Mouse (Mus musculus): ENCODE measurements around the gene Prnp. TPM values are rescaled to one million over a fixed set of nuclear protein-coding genes. Genes with fewer than 3 reads are reported as not detected.

Prnp gene
- total RNA-seq (2021): 10 to 100 TPM; 75.0 to 75.3 TPM
- long read RNA-seq, experiment 1, transcript Prnp-201 (3 exons, 2,184 nt): major isoform, 100 of 147 reads
- long read RNA-seq, experiment 1, partial matches to known transcripts: 40 of 147 reads
- long read RNA-seq, experiment 1, other reads (novel, unspliced or antisense): 7 of 147 reads
- long read RNA-seq, experiment 2, transcript Prnp-201 (3 exons, 2,184 nt): major isoform, 62 of 79 reads
- long read RNA-seq, experiment 2, partial matches to known transcripts: 16 of 79 reads
- long read RNA-seq, experiment 2, other reads (novel, unspliced or antisense): 1 of 79 reads

GRCm38 (mm10) chr2:131909683-131910572, at the start of gene Prnp, which contains the start of gene Prn:
Gene Prnp, plus strand, starts transcription at chr2:131909928.
Gene Prn, plus strand, starts transcription at chr2:131909957.
- peak; percentile 95 for DNase-seq

DNA sequence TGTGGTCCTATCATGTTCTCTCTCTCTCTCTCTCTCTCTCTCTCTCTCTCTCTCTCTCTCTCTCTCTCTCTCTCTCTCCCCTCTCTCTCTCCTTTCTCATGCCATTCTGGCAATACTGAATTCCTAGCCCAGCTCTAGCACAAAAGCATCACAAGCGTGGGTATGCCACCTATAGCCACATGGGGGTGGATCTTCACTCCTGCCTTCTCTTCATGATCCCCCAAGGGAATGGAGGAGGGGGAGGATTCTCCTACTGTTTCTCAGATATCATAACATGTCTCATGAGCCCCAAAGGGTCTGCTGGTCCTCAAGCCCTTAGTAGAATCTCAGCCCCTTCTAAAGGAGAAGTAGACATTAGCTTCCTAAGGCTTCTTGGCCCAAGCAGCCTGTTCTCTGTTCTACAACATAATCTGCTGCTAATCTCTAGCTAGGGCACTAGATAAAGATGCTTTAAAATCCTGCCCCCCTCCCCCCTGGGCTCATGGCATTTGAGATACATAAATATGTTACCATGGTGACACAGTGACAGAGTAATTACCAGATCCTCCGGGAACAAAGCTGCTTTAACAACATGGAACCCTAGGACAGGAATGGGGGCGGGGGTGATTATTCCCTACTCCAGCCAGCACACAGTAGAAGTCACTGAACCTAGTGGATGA, 47.0 kb upstream of the Prnp start:
- DNase-seq: no peak

DNA sequence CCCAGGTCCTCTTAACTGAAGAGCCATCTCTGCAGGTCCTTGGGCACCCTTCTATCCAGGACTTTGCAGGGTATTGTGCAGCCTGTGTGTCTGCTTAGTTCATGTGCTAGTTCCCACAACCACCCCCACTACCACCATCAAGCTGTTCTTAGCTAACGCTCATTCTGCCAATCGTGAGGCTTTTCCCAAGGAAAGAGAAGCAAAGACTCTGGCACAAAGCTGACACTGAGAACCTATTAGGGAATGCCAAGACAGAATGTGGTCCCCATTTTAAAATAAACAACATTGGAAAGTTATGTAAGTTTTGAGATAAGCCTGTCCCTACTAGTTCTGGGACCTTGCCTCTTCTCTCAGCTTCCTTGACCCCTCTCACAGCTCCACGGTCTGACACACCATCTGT, 46.3 kb upstream of the Prnp start:
- no peak for DNase-seq

- no peak for DNase-seq
Measured at GRCm38 (mm10) chr2:131864262-131864796, 45.4 kb upstream of the Prnp start.

DNA sequence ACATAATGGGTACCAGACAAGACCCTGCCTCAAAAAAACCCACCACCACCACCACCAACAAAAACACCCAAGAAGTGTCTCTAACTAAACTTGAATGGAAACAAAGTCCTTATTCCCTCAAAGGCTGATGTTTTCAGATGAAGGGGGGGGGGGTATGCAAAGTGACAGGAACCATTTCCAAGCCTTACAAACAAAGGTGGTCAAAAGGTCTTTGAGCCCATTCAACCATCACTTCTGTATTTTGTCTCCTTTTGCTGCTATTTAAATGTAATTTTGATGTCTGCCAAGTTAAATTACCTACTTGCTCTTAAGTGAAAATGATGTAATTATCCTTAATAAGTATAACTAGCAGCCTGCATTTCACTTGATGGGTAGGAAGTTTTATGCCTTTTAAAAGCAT, 43.1 kb upstream of the Prnp start:
- no peak for DNase-seq

GRCm38 (mm10) chr2:131868983-131869382, 40.7 kb upstream of the Prnp start:
- no peak for DNase-seq

GRCm38 (mm10) chr2:131873376-131873775, 36.4 kb upstream of the Prnp start:
- DNase-seq: peak; percentile 57

DNA sequence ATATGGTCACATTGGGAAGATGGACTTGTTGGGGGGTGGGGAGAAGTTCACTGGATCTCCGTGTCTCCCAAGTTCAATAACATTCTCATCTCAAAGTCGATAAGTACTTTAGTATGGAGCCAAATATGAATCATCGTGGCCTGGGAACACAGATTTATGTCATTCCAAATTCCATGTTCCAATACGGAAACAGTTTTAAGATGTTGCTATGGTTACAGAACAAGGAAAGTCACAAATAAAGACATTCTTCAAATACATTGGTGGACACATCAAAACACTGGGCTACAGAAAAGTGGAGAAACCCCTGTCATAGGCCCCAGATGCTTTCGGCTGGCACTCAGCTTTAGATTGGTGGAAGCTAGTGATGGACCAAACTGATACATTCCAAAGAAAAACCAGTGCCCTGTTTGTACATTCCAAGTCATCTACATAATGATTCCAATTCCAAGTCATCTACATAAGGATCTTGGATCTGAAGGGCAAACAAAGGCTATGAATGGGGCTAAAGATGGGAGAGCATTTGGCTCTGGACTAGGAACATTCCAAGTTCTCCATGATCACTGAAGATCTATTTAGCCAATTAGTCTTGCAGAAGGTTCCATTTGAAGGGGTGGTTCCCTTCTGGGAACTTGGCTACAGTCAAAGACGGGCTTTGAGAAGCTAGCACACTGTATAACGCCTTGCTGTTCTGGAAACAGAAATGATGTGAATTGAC, 33.0 kb upstream of the Prnp start:
- DNase-seq: no peak

- DNase-seq: no peak
Measured at GRCm38 (mm10) chr2:131881766-131882165, 28.0 kb upstream of the Prnp start.

GRCm38 (mm10) chr2:131883136-131883535, 26.6 kb upstream of the Prnp start:
- no peak for DNase-seq

DNA sequence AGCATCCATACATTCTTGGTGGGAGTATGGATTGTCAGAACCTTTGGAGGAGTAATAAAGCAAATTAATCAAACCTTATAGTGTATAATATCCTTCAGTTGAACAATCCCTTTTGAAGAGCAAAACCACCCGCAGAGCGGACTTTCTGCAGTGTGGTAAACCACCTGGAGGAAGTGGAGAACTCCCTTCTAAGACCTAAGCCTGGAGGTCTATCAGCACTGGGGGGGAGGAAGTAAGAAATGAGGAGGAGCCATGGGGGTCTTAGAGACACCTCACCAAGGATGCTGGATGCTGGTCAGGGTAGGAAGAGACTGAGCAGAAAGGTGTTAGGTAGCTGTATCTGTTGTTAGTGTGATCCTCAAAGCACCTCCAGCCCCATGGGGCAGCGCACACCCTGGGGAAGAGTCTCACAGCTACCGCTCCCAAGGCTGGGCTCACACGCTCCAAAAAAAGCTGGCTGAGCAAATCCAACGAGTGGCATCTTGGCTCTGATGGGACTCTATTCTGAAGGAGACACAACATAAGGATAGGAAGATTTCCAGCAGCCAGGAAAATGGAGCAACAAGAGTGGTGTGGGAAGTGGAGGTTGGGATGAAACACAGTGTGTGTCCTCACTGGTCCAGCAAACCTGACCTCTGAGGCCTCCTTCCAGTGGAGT, 23.1 kb upstream of the Prnp start:
- DNase-seq: no peak

DNA sequence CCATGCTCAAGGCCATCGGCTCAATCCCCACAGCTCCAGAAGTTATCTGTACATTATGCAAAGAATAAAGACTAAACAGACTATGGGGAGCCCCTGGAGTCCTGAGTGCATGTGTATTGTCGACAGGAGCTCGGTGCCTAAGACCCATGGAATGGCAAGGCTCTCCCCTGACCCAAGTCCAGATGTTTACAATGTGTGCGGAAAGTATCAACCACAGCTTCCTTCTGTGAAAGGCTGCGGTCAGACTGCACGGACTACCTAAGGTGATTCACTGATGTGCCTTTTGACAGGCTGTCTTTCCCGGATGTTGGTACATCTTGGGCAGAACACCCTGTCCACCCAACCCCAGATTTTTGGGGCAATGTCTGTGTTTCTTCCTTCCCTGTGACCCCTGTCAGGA, 21.5 kb upstream of the Prnp start:
- no peak for DNase-seq

DNA sequence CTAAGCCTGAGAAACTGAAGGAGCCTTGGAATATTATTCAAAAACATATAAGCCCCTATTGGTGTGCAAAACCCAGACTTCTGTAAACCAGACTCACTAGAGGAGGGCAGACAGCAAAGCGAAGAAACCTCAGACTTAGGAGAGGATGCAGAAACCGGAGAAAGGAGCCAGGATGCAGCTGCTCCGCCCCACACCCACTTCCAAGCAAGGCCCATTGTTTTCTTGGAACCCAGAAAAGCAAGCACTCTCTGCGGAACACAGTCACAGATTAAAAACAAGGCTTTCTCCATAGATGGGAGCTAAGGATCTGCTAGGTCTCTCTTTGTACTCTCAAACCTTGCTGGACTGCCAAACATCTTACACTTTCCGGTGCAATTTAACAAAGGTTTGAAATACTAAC, 17.2 kb upstream of the Prnp start:
- no peak for DNase-seq

- DNase-seq: no peak
Measured at GRCm38 (mm10) chr2:131895106-131895505, 14.6 kb upstream of the Prnp start.

DNA sequence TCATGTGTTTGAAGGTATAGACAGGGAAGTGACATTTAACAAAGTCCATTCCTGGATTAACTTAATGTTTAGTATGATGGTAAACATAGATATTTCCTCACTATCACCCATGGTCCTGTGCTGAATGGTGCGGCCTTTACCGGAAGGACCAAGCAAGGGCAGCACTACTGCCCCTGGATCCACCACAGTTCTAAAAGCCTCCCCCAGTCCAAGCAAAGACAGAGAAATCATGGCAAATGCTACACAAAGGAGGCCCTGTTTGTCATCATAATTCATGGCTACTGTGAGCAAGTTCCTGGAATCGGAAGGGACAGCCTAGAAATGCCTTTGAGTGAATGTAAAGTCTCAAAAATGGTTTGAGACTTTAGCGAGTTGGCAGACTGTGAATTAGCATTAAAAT, 13.7 kb upstream of the Prnp start:
- DNase-seq: no peak

DNA sequence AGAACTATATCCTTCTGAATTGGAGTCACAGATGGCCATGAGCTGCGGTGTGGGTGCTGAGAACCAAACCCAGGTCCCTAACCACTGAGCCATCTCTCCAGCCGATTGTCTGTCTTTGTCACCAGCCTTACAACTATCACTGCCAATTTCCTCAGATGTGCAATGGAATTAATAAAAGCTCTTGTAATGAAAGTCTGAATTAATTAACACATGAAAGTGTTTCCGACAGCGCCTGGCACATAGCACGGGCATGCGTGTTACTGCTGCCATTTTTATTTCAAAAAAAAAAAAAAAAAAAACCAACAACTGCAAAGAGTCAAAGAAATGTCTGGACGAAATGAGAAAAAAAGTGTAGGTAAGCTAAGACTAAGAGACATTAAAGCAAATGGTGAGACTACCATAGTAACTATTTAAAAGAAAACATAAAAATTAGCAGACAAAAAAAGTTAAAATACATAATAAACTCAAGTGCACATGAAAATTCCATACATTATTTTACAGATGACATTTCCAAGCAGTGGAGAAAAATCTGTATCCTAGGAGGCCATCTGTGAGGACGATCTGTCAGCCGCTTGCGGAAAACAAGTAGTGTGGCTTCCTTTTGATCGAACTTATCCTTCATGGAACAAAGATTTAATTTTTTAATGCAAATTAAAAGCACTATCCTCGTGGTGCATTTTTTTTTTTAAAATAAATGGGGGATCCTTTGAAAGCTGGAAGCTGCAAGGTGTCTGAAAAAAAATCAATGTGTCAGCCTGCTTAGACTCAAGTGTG, 12.2 kb upstream of the Prnp start:
- DNase-seq: no peak

GRCm38 (mm10) chr2:131902423-131902822, 7.3 kb upstream of the Prnp start:
- no peak for DNase-seq

DNA sequence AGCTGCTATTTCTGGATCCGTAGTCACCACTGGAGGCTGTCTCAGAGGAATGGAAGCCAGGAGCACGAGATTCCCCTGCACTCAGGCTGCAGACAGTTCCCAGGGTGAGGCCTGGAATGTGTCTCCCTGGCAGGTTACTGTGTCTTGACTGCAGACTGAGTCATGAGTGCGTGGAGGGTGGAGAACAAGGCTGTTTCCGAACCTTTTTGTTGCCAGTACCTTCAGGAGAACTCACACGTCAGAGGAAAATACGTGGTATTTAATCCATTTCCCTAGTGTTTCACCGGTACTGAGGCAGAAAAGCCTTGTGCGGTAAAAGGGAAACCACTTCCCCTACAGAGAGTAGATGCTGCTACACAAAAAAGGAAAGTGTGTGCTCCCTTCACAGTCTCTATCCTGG, 6.9 kb upstream of the Prnp start:
- DNase-seq: peak; percentile 18

GRCm38 (mm10) chr2:131905025-131905424, 4.7 kb upstream of the Prnp start:
- no peak for DNase-seq

- no peak for DNase-seq
Measured at GRCm38 (mm10) chr2:131905776-131906175, 4.0 kb upstream of the Prnp start.

- DNase-seq: no peak
Measured at GRCm38 (mm10) chr2:131906266-131906665, 3.5 kb upstream of the Prnp start.
